Mouse (Mus musculus) bone marrow, adult 2 months (tissue): ENCODE results near the gene Wdr11.

Experiments used
- CTCF ChIP-seq: fragments of 200-500 bp; IDR thresholded peaks from 2 replicates; pipeline ENCODE4 v1.5.1; 2011; ENCODE audit warnings: low read length, control low read depth; ENCODE audit not compliant: control insufficient read depth, insufficient read depth
- POLR2A ChIP-seq: fragments of 200-500 bp; IDR thresholded peaks from 2 replicates; pipeline ENCODE4 v1.6.1; 2011; ENCODE audit warnings: low read depth, mild to moderate bottlenecking, control low read depth, low read length, borderline replicate concordance; ENCODE audit not compliant: control insufficient read depth

DNA sequence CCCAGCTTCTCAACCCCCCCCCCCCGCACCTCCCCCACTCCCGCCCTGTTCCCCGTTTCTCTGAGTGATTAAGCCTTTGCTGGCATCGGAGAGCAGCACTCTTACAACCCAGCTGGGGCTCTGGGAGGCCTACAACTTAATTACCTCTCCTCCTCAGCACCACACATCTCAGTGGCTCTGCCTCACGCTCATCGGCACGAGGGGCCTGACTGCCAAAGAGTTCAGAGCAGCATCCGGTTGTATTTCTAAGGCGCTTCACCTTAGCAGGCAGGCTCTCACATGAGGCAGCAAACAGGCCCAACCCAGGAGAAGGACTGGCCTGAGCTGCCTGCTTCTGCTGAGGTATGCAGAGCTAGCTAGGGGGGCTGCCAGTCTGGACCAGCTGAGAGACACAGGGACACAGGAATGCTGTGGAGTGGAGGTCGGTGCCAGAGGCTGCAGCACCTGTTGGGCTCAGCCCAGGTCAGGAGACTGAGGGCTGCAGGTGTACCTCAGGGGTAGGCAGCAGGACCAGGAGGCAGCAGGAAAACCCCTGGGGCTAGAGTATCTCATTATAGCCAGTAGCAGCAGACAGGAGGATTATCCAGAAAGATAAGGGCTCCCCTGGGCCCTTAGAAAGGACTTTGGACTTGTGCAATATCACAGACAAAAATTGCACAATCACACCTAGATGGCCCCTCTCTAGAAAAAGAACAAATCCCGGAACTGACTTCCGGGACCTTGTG is 72.3 kb downstream of the Wdr11 start:
- TF ChIP-seq POLR2A = no peak
- no peak for TF ChIP-seq CTCF
